Mouse (Mus musculus) liver, embryonic 12.5 days (tissue): ENCODE results near the gene Epo. TPM values are rescaled to one million over a fixed set of nuclear protein-coding genes. Genes with fewer than 3 reads are reported as not detected.

Experiments
- ATAC-seq: fragments of 200-750 bp; cut with Nextera tagmentation; 2 replicates; pipeline ENCODE4 v1.8.0; 2017; ENCODE audit warnings: moderate number of reproducible peaks, mild to moderate bottlenecking, moderate library complexity
- H3K27ac ChIP-seq: fragments of 300-500 bp; sonication (generic); 2 replicates; pipeline ENCODE4 v1.5.1; 2016; ENCODE audit warnings: mild to moderate bottlenecking
- H3K27me3 ChIP-seq: fragments of 300-500 bp; sonication (generic); replicated peaks from 2 replicates; pipeline ENCODE4 v1.6.1; 2016; ENCODE audit warnings: mild to moderate bottlenecking, moderate library complexity
- H3K36me3 ChIP-seq: fragments of 300-500 bp; sonication (generic); 2 replicates; pipeline ENCODE4 v1.6.1; 2016; ENCODE audit warnings: mild to moderate bottlenecking, moderate library complexity
- H3K4me1 ChIP-seq: fragments of 300-500 bp; sonication (generic); 2 replicates; pipeline ENCODE4 v1.6.1; 2016
- H3K4me2 ChIP-seq: fragments of 300-500 bp; sonication (generic); 2 replicates; pipeline ENCODE4 v1.6.1; 2016; ENCODE audit warnings: mild to moderate bottlenecking, moderate library complexity
- H3K4me3 ChIP-seq: fragments of 300-500 bp; sonication (generic); 2 replicates; pipeline ENCODE4 v1.5.1; 2016; ENCODE audit warnings: mild to moderate bottlenecking, moderate library complexity
- H3K9ac ChIP-seq: fragments of 300-500 bp; sonication (generic); 2 replicates; pipeline ENCODE4 v1.6.1; 2016; ENCODE audit warnings: mild to moderate bottlenecking, moderate library complexity
- H3K9me3 ChIP-seq: fragments of 300-500 bp; sonication (generic); replicated peaks from 2 replicates; pipeline ENCODE4 v1.6.1; 2016; ENCODE audit warnings: mild to moderate bottlenecking, moderate library complexity
- WGBS: fragments of 180-500 bp; shearing (Covaris S2); methylation state at CpG from one replicate; pipeline ENCODE4 v1.1.7; 2016; ENCODE audit not compliant: insufficient replicate concordance; 5-methylcytosine and 5-hydroxymethylcytosine counted together
- polyA plus RNA-seq: library from polyadenylated mRNA; unstranded; fragments of >200 nt; fragmentation: Nextera tagmentation; extraction: Ambion mirVana; gene quantifications from 2 replicates; pipeline ENCODE4 v1.2.1, GENCODE M21; 2016

The Epo gene
- polyA plus RNA-seq, 1 experiment from 2014 or later = 2.3 TPM

GRCm38 (mm10) chr5:137526192-137526936, 6.7 kb downstream of the Epo start:
- H3K36me3 ChIP-seq = peaks cover 92% of the 10 kb centered on the region
- peak; percentile 42 for ATAC-seq
- H3K27ac ChIP-seq = peak overlapping the region; percentile 68

GRCm38 (mm10) chr5:137525511-137525910, 7.5 kb downstream of the Epo start:
- peak overlapping the region; percentile 22; the same call in 1 of the 2 replicates for H3K27ac ChIP-seq
- WGBS = 72% methylated on average over 16 of the region's 16 CpGs
- H3K36me3 ChIP-seq = peaks cover 99% of the 10 kb centered on the region
- H3K9ac ChIP-seq = no peak overlapping the region
- ATAC-seq = no peak
- no peaks in the 10 kb centered on the region for H3K9me3 ChIP-seq
- peaks cover 57% of the 10 kb centered on the region for H3K4me1 ChIP-seq
- no peak overlapping the region for H3K4me3 ChIP-seq
- no peaks in the 10 kb centered on the region for H3K27me3 ChIP-seq
- no peak overlapping the region for H3K4me2 ChIP-seq

More at GRCm38 (mm10) chr5:137526192-137526936, 6.7 kb downstream of the Epo start:
- H3K4me3 ChIP-seq = no peak overlapping the region
- H3K9ac ChIP-seq = peak overlapping the region; percentile 37; the same call in 1 of the 2 replicates
- H3K27me3 ChIP-seq = no peaks in the 10 kb centered on the region
- peaks cover 65% of the 10 kb centered on the region for H3K4me1 ChIP-seq
- 39% methylated on average over 16 of the region's 16 CpGs for WGBS
- H3K9me3 ChIP-seq = no peaks in the 10 kb centered on the region
- H3K4me2 ChIP-seq = peak overlapping the region; percentile 27

DNA sequence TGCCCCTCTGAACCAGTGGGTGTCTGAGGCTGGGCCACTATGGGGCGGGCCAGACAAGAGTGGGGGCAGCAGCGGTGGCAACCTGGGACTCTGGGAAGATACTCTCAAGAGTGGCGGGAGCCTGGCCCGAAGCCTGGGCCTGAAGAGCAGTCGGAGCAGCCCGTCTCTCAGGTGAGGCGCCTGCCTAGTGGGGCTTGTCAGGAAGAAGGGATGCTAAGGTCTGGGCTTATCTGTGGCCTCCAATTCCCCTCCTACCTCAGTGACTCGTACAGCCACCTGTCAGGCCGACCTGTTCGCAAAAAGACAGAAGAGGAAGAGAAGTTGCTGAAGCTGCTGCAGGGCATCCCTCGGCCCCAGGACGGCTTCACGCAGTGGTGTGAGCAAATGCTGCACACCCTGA, 8.4 kb downstream of the Epo start:
- peaks cover 48% of the 10 kb centered on the region for H3K4me1 ChIP-seq
- no peak overlapping the region for H3K4me3 ChIP-seq
- WGBS = 86% methylated on average over 13 of the region's 13 CpGs
- H3K9ac ChIP-seq = no peak overlapping the region
- 0 out of 2 replicates have a peak overlapping the region, but pooled peaks have one; percentile 22 for H3K27ac ChIP-seq
- no peak for ATAC-seq
- H3K4me2 ChIP-seq = no peak overlapping the region
- peaks cover 99% of the 10 kb centered on the region for H3K36me3 ChIP-seq
- no peaks in the 10 kb centered on the region for H3K9me3 ChIP-seq
- H3K27me3 ChIP-seq = no peaks in the 10 kb centered on the region

GRCm38 (mm10) chr5:137524251-137524515, 8.9 kb downstream of the Epo start:
- Histone ChIP-seq H3K4me3 (no peak overlapping the region), H3K4me1 (peaks cover 43% of the 10 kb centered on the region), H3K27ac (no peak overlapping the region), H3K9me3 (no peaks in the 10 kb centered on the region), H3K9ac (no peak overlapping the region), H3K27me3 (no peaks in the 10 kb centered on the region), H3K4me2 (no peak overlapping the region), H3K36me3 (peaks cover 99% of the 10 kb centered on the region)
- ATAC-seq = no peak
- 82% methylated on average over 8 of the region's 8 CpGs for WGBS

GRCm38 (mm10) chr5:137523396-137524250, 9.4 kb downstream of the Epo start:
- H3K36me3 ChIP-seq = peaks cover 99% of the 10 kb centered on the region

GRCm38 (mm10) chr5:137522711-137523110, 10.3 kb downstream of the Epo start:
- Histone ChIP-seq H3K4me1 (peaks cover 31% of the 10 kb centered on the region), H3K9ac (no peak overlapping the region), H3K9me3 (no peaks in the 10 kb centered on the region), H3K27me3 (no peaks in the 10 kb centered on the region), H3K27ac (no peak overlapping the region), H3K4me2 (no peak overlapping the region), H3K36me3 (peaks cover 98% of the 10 kb centered on the region), H3K4me3 (no peak overlapping the region)
- ATAC-seq = no peak
- 82% methylated on average over 11 of the region's 11 CpGs for WGBS

More at GRCm38 (mm10) chr5:137523396-137524250, 9.4 kb downstream of the Epo start:
- no peak overlapping the region for H3K27ac ChIP-seq
- peaks cover 40% of the 10 kb centered on the region for H3K4me1 ChIP-seq
- no peak for ATAC-seq
- 83% methylated on average over 25 of the region's 25 CpGs for WGBS
- H3K4me2 ChIP-seq = no peak overlapping the region
- H3K27me3 ChIP-seq = no peaks in the 10 kb centered on the region
- H3K4me3 ChIP-seq = no peak overlapping the region
- H3K9me3 ChIP-seq = no peaks in the 10 kb centered on the region
- no peak overlapping the region for H3K9ac ChIP-seq

GRCm38 (mm10) chr5:137521861-137522260, 11.2 kb downstream of the Epo start:
- WGBS = 73% methylated on average over 9 of the region's 9 CpGs
- H3K4me3 ChIP-seq = no peak overlapping the region

GRCm38 (mm10) chr5:137519691-137520550, 13.1 kb downstream of the Epo start:
- no peak for ATAC-seq
- Histone ChIP-seq H3K27me3 (no peaks in the 10 kb centered on the region), H3K9me3 (no peaks in the 10 kb centered on the region), H3K4me1 (peaks cover 17% of the 10 kb centered on the region; the same call in 1 of the 2 replicates), H3K27ac (no peak overlapping the region), H3K4me2 (no peak overlapping the region), H3K9ac (no peak overlapping the region), H3K36me3 (peaks cover 80% of the 10 kb centered on the region), H3K4me3 (no peak overlapping the region)
- 88% methylated on average over 27 of the region's 27 CpGs for WGBS

More at GRCm38 (mm10) chr5:137521861-137522260, 11.2 kb downstream of the Epo start:
- ATAC-seq = no peak
- Histone ChIP-seq H3K4me2 (no peak overlapping the region), H3K9me3 (no peaks in the 10 kb centered on the region), H3K9ac (no peak overlapping the region), H3K27me3 (no peaks in the 10 kb centered on the region), H3K4me1 (peaks cover 26% of the 10 kb centered on the region), H3K36me3 (peaks cover 98% of the 10 kb centered on the region), H3K27ac (no peak overlapping the region)

DNA sequence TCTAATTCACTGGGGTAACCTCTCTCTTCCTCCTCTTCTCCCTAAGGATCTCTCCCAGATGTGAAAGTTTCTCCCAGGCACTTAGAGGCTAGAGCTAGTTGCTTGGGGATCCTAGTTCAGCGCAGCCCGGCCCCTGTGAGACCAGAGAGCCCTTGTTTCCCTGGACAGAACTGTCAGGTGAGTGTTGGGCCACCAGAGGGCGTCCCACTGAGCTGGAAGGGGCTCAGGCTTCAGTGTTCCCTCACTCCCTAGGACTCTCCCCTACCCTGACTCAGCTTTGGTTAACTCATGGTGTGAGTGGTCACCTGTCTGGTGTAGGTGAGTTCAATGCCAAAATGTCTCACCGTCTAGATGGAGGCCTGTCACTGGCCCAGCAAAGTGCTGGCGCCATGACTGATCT, 14.6 kb downstream of the Epo start, which contains the start of gene Gigyf1:
Gigyf1 (plus strand) TSS at position 113 of the 400 bp plus-strand sequence.
- Histone ChIP-seq H3K9ac (no peak within 1 kb of the TSS), H3K36me3 (peaks cover 72% of the 10 kb centered on the region)
- whole genome bisulfite sequencing = 77% methylated on average over 5 of the region's 5 CpGs

DNA sequence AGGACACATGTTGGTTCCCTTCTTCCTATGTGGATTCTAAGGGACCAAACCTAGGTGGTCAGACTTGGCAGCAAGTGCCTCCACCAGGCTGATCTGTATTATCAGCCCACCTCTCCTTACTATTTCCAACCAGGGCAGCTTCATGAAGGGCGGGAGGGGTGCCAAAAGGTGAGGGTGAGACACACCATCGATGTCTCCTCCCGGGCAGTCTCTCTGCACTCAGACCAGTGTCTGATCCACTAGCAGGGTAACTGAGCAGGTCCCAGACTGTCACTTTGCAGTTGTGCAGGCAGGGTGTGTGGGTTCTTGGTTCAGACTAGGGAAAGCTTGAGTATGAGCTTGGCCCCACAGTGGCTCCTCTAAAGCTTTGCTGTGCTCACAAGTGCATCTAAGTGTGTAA, 18.2 kb downstream of the Epo start:
- Histone ChIP-seq H3K27ac (no peak overlapping the region), H3K4me2 (no peak overlapping the region), H3K9me3 (no peaks in the 10 kb centered on the region), H3K9ac (no peak overlapping the region), H3K4me3 (no peak overlapping the region), H3K4me1 (peaks cover 50% of the 10 kb centered on the region), H3K36me3 (peaks cover 36% of the 10 kb centered on the region), H3K27me3 (no peaks in the 10 kb centered on the region)
- 70% methylated on average over 3 of the region's 3 CpGs for WGBS
- ATAC-seq = no peak

More for the DNA sequence above, 14.6 kb downstream of the Epo start, which contains the start of gene Gigyf1:
- no peaks in the 10 kb centered on the region for H3K27me3 ChIP-seq
- no peak within 1 kb of the TSS for H3K4me2 ChIP-seq
- H3K9me3 ChIP-seq = no peaks in the 10 kb centered on the region
- ATAC-seq = no peak
- H3K4me1 ChIP-seq = peaks cover 26% of the 10 kb centered on the region
- no peak within 1 kb of the TSS for H3K4me3 ChIP-seq
- H3K27ac ChIP-seq = no peak within 1 kb of the TSS

DNA sequence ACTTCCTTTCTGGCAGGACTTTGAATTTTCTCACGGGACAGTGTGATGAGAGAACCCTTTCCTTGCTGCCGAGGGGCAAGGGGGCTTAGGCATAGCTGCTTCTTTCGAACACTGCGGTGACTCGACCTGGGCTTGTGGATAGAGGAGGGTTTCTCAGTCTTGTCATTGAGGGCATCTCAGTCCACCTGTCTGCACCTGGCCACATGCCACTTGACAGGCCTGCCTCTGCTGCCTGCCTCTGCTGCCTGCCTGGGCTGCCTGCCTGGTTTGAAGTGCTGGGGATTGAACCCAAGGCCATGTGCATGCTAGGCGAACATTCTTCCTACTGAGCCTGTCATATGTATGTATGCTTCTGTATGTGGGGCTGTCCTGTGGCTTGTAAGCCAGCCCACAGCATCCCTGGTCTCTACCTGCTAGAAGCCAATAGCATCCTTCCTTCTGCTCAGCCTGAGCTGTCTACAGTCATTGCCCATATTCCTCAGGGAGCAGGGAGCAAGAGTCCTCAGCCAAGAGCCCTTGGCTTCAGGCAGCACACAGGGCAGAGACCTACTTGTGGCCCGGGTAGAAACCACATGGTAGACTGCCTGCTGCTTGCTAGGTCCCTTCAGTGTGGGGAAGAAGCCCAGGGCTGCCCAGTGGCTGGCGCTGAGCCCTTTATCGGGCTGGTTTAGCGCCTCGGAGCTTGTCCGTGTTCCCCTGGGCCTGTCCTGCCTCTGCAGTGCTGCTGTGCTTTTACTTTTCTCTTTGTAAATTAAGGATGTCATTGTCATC, 18.9 kb downstream of the Epo start:
- H3K4me3 ChIP-seq = no peak overlapping the region
- ATAC-seq = no peak
- peaks cover 57% of the 10 kb centered on the region for H3K4me1 ChIP-seq
- H3K4me2 ChIP-seq = no peak overlapping the region
- no peak overlapping the region for H3K27ac ChIP-seq
- no peaks in the 10 kb centered on the region for H3K27me3 ChIP-seq
- H3K36me3 ChIP-seq = peaks cover 29% of the 10 kb centered on the region
- H3K9ac ChIP-seq = no peak overlapping the region; the same call in 1 of the 2 replicates
- H3K9me3 ChIP-seq = no peaks in the 10 kb centered on the region
- WGBS = 85% methylated on average over 12 of the region's 12 CpGs
